Mouse (Mus musculus): ENCODE measurements at regions not wholly inside any gene's neighbourhood (a gene's known extent, or its start where the extent isn't known, plus 50 kb on each side); places are given as distances from the start of the nearest gene placed in this dataset.

DNA sequence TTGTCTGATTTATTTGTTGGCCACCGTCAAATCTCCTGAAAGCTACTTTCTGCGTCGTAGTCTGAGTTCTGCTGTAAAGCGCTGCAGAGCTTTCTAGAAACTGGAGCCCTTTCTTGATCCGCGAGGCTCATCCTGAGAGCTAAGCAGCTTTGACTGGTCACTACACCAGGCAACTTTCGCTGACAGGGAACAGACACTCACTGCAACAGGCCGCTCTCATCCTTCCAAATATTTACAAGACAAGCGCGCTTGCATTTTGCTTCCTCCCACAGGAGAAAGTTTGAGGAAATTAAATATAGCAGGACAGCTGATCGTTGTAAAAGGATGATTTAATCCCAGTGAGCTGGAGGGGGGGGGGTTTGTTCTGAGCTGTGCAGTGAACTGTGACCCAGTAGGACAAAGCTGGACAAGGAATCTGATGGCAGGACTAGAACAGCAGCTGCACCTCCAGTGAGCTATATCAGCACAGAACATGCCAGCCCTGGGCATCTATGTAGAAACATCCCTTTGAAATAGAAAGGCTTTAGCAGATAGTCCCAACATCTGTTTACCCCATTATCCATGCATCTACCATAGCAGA lies 85.4 kb upstream of the Gas1 start:
- Histone ChIP-seq H3K9ac (ENCODE audit: low read depth, low read length) (no peak overlapping the region), H3K4me3 (ENCODE audit: low read depth, low read length) (no peak overlapping the region), H3K4me2 (replicated peaks; ENCODE audit: low read depth) (no peak overlapping the region), H3K27ac (ENCODE audit: low read depth, low read length) (no peak overlapping the region), H3K36me3 (ENCODE audit: control insufficient read depth, insufficient read depth) (no peaks in the 10 kb centered on the region), H3K9me3 (ENCODE audit: control insufficient read depth) (no peaks in the 10 kb centered on the region), H3K27me3 (replicated peaks; ENCODE audit: control insufficient read depth, insufficient read depth, low read length) (no peaks in the 10 kb centered on the region), H3K4me1 (replicated peaks; ENCODE audit: control insufficient read depth, insufficient read depth, low read length) (peaks cover 6% of the 10 kb centered on the region)
- TF ChIP-seq CTCF (IDR thresholded peaks at IDR 0.05; ENCODE audit: low read depth) = no peak
- WGBS = 56% methylated on average over 11 of the region's 11 CpGs
- ATAC-seq = no peak

DNA sequence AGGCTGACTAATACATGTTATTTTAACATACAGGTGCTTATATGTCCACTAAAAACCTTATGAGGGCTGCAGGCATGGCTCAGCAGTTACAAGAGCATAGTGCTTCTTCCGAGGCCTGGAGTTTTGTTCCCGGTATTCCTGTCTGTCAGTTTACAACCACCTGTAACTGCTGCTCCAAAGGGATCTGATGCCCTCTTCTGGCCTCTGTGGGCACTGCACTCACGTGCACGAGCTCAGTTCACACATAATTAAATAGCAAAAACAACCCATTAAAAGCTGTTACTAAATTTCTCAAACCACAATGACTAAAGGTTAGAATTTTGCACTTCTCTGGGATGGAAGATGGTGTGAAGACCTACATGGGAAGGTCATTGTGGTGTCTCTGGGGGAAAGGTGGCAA lies 87.3 kb upstream of the Gas1 start:
- no peak for ATAC-seq
- 90% methylated on average over 4 of the region's 4 CpGs for WGBS

DNA sequence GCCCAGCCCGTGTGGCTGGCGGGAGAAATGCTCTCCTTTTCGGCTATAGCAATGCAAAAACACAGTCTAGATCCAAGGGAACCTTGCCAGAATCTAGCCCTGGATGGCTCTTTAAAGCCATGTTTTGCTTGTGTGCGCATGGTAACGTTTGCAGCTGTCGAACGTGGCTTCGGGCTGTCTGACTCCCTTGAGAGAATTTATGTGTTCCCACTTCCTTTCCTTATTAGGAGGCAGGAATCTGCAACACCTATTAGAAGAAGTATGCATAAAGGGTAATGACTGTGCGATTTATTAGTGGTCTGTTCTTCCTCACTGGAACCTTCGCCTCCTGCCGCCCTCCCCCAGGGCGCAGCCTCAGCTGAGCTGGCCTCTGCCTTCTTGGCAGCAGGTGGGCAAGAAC lies 90.4 kb upstream of the Gas1 start:
- Histone ChIP-seq H3K4me2 (replicated peaks; ENCODE audit: low read depth) (no peak overlapping the region), H3K36me3 (ENCODE audit: control insufficient read depth, insufficient read depth) (no peaks in the 10 kb centered on the region), H3K4me1 (replicated peaks; ENCODE audit: control insufficient read depth, insufficient read depth, low read length) (peaks cover 6% of the 10 kb centered on the region), H3K27me3 (replicated peaks; ENCODE audit: control insufficient read depth, insufficient read depth, low read length) (no peaks in the 10 kb centered on the region), H3K9ac (ENCODE audit: low read depth, low read length) (no peak overlapping the region), H3K27ac (ENCODE audit: low read depth, low read length) (no peak overlapping the region), H3K9me3 (ENCODE audit: control insufficient read depth) (no peaks in the 10 kb centered on the region), H3K4me3 (ENCODE audit: low read depth, low read length) (no peak overlapping the region)
- WGBS = 26% methylated on average over 12 of the region's 12 CpGs
- no peak for TF ChIP-seq CTCF (IDR thresholded peaks at IDR 0.05; ENCODE audit: low read depth)
- ATAC-seq = no peak

More for the DNA sequence above, 87.3 kb upstream of the Gas1 start:
- H3K4me3 ChIP-seq (ENCODE audit: low read depth, low read length) = no peak overlapping the region
- TF ChIP-seq CTCF (IDR thresholded peaks at IDR 0.05; ENCODE audit: low read depth) = peak; percentile 35
- H3K9ac ChIP-seq (ENCODE audit: low read depth, low read length) = no peak overlapping the region
- no peak overlapping the region for H3K27ac ChIP-seq (ENCODE audit: low read depth, low read length)
- H3K9me3 ChIP-seq (ENCODE audit: control insufficient read depth) = no peaks in the 10 kb centered on the region
- H3K4me1 ChIP-seq (replicated peaks; ENCODE audit: control insufficient read depth, insufficient read depth, low read length) = peaks cover 6% of the 10 kb centered on the region
- no peaks in the 10 kb centered on the region for H3K36me3 ChIP-seq (ENCODE audit: control insufficient read depth, insufficient read depth)
- no peaks in the 10 kb centered on the region for H3K27me3 ChIP-seq (replicated peaks; ENCODE audit: control insufficient read depth, insufficient read depth, low read length)
- no peak overlapping the region for H3K4me2 ChIP-seq (replicated peaks; ENCODE audit: low read depth)

DNA sequence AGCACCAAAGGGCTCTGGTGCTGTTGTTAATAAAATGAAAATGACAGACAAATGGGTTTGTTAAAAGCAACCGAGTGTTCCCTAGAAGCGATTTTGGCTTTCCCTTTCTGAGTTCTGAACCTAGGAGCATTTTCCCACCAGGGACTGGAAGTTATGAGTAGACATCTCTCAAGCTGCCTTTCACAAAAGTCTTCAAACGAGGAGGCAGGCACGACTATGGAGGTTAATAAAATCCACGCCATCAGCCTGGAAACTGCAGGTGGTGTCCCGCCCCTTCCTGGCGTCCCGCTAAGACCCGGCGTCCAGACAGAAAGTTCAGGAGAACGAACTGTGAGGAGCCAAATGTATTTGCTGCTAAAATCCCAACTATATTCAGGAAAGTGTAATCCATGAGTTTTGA lies 91.1 kb upstream of the Gas1 start:
- Histone ChIP-seq H3K27me3 (replicated peaks; ENCODE audit: control insufficient read depth, insufficient read depth, low read length) (no peaks in the 10 kb centered on the region), H3K4me3 (ENCODE audit: low read depth, low read length) (no peak overlapping the region), H3K27ac (ENCODE audit: low read depth, low read length) (no peak overlapping the region), H3K4me1 (replicated peaks; ENCODE audit: control insufficient read depth, insufficient read depth, low read length) (peaks cover 6% of the 10 kb centered on the region), H3K4me2 (replicated peaks; ENCODE audit: low read depth) (no peak overlapping the region), H3K9me3 (ENCODE audit: control insufficient read depth) (no peaks in the 10 kb centered on the region), H3K36me3 (ENCODE audit: control insufficient read depth, insufficient read depth) (no peaks in the 10 kb centered on the region), H3K9ac (ENCODE audit: low read depth, low read length) (no peak overlapping the region)
- ATAC-seq = no peak
- WGBS = 83% methylated on average over 11 of the region's 11 CpGs
- no peak for TF ChIP-seq CTCF (IDR thresholded peaks at IDR 0.05; ENCODE audit: low read depth)

DNA sequence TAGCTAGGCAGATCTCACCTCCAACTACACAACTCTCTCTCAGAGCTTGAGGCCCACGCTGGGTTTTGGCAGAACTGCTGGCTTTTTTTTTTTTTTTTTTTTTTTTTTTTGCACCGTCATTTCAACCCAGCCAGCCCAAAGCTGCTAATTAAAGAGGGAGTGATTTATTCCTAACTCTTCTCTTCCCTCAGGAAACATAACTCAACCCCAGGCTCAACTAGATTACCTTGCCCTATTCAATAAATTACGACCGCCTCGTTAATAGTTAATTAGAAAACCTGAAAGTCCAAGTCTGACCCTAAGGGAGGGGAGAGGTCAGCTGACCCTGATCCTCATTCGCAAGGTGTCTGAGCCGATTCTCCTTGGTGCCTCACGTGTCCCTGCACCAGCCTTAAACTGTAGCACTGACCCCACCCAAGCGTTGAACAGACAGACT lies 92.3 kb upstream of the Gas1 start:
- WGBS = 47% methylated on average over 9 of the region's 9 CpGs
- no peak for TF ChIP-seq CTCF (IDR thresholded peaks at IDR 0.05; ENCODE audit: low read depth)
- Histone ChIP-seq H3K4me2 (replicated peaks; ENCODE audit: low read depth) (no peak overlapping the region), H3K27ac (ENCODE audit: low read depth, low read length) (no peak overlapping the region), H3K27me3 (replicated peaks; ENCODE audit: control insufficient read depth, insufficient read depth, low read length) (no peaks in the 10 kb centered on the region), H3K9ac (ENCODE audit: low read depth, low read length) (no peak overlapping the region), H3K4me1 (replicated peaks; ENCODE audit: control insufficient read depth, insufficient read depth, low read length) (peaks cover 6% of the 10 kb centered on the region), H3K9me3 (ENCODE audit: control insufficient read depth) (0 out of 2 replicates have a peak, but pooled peaks cover 3% of the 10 kb centered on the region), H3K4me3 (ENCODE audit: low read depth, low read length) (no peak overlapping the region), H3K36me3 (ENCODE audit: control insufficient read depth, insufficient read depth) (no peaks in the 10 kb centered on the region)
- ATAC-seq = no peak

DNA sequence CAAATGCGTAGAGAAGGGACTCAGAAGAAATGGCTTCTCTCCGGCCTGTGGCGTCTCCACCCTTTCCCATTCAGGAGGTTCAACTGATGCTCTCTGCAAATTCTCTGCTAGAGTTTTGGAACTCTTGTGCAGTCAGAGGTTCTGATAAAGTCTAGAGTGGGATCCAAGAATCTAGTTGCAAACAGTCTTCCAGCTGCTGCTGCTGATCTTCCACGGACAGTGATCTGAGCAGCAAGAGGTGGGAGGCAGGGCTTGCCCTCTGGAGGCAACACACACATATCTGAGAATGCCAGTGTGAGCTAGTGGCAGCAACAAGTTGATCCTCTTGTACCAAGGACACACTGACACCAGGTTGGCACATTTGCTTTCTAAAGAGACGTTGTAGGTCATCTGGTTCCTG lies 93.4 kb upstream of the Gas1 start:
- no peaks in the 10 kb centered on the region for H3K27me3 ChIP-seq (replicated peaks; ENCODE audit: control insufficient read depth, insufficient read depth, low read length)
- no peak overlapping the region for H3K4me2 ChIP-seq (replicated peaks; ENCODE audit: low read depth)
- H3K36me3 ChIP-seq (ENCODE audit: control insufficient read depth, insufficient read depth) = no peaks in the 10 kb centered on the region
- WGBS = 87% methylated on average over 5 of the region's 5 CpGs
- H3K9me3 ChIP-seq (ENCODE audit: control insufficient read depth) = 0 out of 2 replicates have a peak, but pooled peaks cover 3% of the 10 kb centered on the region
- TF ChIP-seq CTCF (IDR thresholded peaks at IDR 0.05; ENCODE audit: low read depth) = no peak
- H3K9ac ChIP-seq (ENCODE audit: low read depth, low read length) = no peak overlapping the region
- no peak overlapping the region for H3K4me3 ChIP-seq (ENCODE audit: low read depth, low read length)
- ATAC-seq = no peak
- no peak overlapping the region for H3K27ac ChIP-seq (ENCODE audit: low read depth, low read length)
- H3K4me1 ChIP-seq (replicated peaks; ENCODE audit: control insufficient read depth, insufficient read depth, low read length) = peaks cover 6% of the 10 kb centered on the region

DNA sequence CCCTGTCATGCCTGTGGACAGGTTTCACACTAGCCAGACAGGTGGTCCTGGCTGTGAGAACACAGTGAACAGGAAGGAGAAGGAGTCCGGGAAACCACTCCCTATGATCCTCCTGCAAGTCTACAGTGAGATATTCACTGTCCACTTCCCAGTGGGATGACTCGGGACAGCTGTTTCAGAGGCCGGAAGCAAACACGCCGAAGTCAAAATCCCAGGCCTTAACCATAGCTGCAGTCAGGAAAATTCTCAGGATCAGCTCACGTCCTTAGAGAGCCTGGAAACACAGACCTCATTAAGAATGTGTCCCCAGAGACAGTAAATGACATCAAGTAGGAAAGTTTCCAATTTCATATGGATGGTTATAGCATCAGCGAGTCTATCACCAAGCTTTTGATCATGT lies 96.2 kb upstream of the Gas1 start:
- no peak overlapping the region for H3K9ac ChIP-seq (ENCODE audit: low read depth, low read length)

More for the DNA sequence above, 96.2 kb upstream of the Gas1 start:
- no peak overlapping the region for H3K4me2 ChIP-seq (replicated peaks; ENCODE audit: low read depth)
- ATAC-seq = no peak
- no peaks in the 10 kb centered on the region for H3K4me1 ChIP-seq (replicated peaks; ENCODE audit: control insufficient read depth, insufficient read depth, low read length)
- no peak overlapping the region for H3K4me3 ChIP-seq (ENCODE audit: low read depth, low read length)
- 76% methylated on average over 7 of the region's 7 CpGs for WGBS
- no peak for TF ChIP-seq CTCF (IDR thresholded peaks at IDR 0.05; ENCODE audit: low read depth)
- H3K27ac ChIP-seq (ENCODE audit: low read depth, low read length) = no peak overlapping the region
- no peaks in the 10 kb centered on the region for H3K27me3 ChIP-seq (replicated peaks; ENCODE audit: control insufficient read depth, insufficient read depth, low read length)
- no peaks in the 10 kb centered on the region for H3K36me3 ChIP-seq (ENCODE audit: control insufficient read depth, insufficient read depth)
- H3K9me3 ChIP-seq (ENCODE audit: control insufficient read depth) = 0 out of 2 replicates have a peak, but pooled peaks cover 3% of the 10 kb centered on the region
